Mouse (Mus musculus) forebrain, embryonic 15.5 days (tissue): ENCODE data around the gene Adgrl1. TPM values are rescaled to one million over a fixed set of nuclear protein-coding genes. Genes with fewer than 3 reads are reported as not detected.
"Not testable (repeated sequence)": the region's sequence is repeated elsewhere in the genome, so short reads cannot be mapped to it uniquely, and the experiment has no call there.

Experiments used
- ATAC-seq: fragments of 200-750 bp; cut with Nextera tagmentation; replicated peaks from 2 replicates; pipeline ENCODE4 v1.8.0; 2017; ENCODE audit warnings: mild to moderate bottlenecking, moderate TSS enrichment, moderate library complexity
- H3K27ac ChIP-seq: fragments of 300-500 bp; sonication (generic); replicated peaks from 2 replicates; pipeline ENCODE4 v1.5.1; 2015; ENCODE audit warnings: mild to moderate bottlenecking, inconsistent platforms
- H3K27me3 ChIP-seq: fragments of 300-500 bp; sonication (generic); 2 replicates; pipeline ENCODE4 v1.6.1; 2015; ENCODE audit warnings: inconsistent platforms
- H3K36me3 ChIP-seq: fragments of 300-500 bp; sonication (generic); 2 replicates; pipeline ENCODE4 v1.6.1; 2015; ENCODE audit warnings: mild to moderate bottlenecking, inconsistent platforms
- H3K4me1 ChIP-seq: fragments of 300-500 bp; sonication (generic); 2 replicates; pipeline ENCODE4 v1.6.1; 2015; ENCODE audit warnings: inconsistent platforms
- H3K4me2 ChIP-seq: fragments of 300-500 bp; sonication (generic); replicated peaks from 2 replicates; pipeline ENCODE4 v1.6.1; 2015; ENCODE audit warnings: mild to moderate bottlenecking, inconsistent platforms
- H3K4me3 ChIP-seq: fragments of 300-500 bp; sonication (generic); 2 replicates; pipeline ENCODE4 v1.5.1; 2015; ENCODE audit warnings: mild to moderate bottlenecking, inconsistent platforms
- H3K9ac ChIP-seq: fragments of 300-500 bp; sonication (generic); replicated peaks from 2 replicates; pipeline ENCODE4 v1.6.1; 2015; ENCODE audit warnings: mild to moderate bottlenecking, inconsistent platforms
- H3K9me3 ChIP-seq: fragments of 300-500 bp; sonication (generic); 2 replicates; pipeline ENCODE4 v1.6.1; 2016; ENCODE audit warnings: inconsistent platforms
- WGBS: fragments of 180-500 bp; shearing (Covaris S2); methylation state at CpG from one replicate; pipeline ENCODE4 v1.1.7; 2015; ENCODE audit warnings: mixed read lengths; 5-methylcytosine and 5-hydroxymethylcytosine counted together
- microRNA-seq: library from miRNA; unstranded; fragments of <30 nt; microRNA quantifications from one replicate; pipeline ENCODE4, GENCODE M21; 2016
- polyA plus RNA-seq: library from polyadenylated mRNA; unstranded; fragments of >200 nt; fragmentation: Nextera tagmentation; extraction: Ambion mirVana; gene quantifications from 2 replicates; pipeline ENCODE4 v1.2.1, GENCODE M21; 2015

Gene Adgrl1
- polyA plus RNA-seq, 1 experiment from 2014 or later: 57.0 TPM

- no peaks in the 10 kb centered on the region for H3K27me3 ChIP-seq
- H3K27ac ChIP-seq: no peak overlapping the region
- no peaks in the 10 kb centered on the region for H3K9me3 ChIP-seq
- no peak overlapping the region for H3K4me2 ChIP-seq
- ATAC-seq: no peak
- peaks cover 14% of the 10 kb centered on the region for H3K4me1 ChIP-seq
- no peak overlapping the region for H3K4me3 ChIP-seq
- WGBS: 94% methylated on average over 7 of the region's 7 CpGs
- peaks cover 51% of the 10 kb centered on the region for H3K36me3 ChIP-seq
- no peak overlapping the region for H3K9ac ChIP-seq
These were observed 81.6 kb downstream of the Adgrl1 start for GRCm38 (mm10) chr8:83981533-83981932.

GRCm38 (mm10) chr8:83982449-83982848 is 82.5 kb downstream of the Adgrl1 start:
- Histone ChIP-seq H3K36me3 (peaks cover 60% of the 10 kb centered on the region), H3K27ac (no peak overlapping the region), H3K9me3 (no peaks in the 10 kb centered on the region), H3K4me2 (no peak overlapping the region), H3K4me3 (no peak overlapping the region), H3K4me1 (peaks cover 6% of the 10 kb centered on the region), H3K27me3 (no peaks in the 10 kb centered on the region), H3K9ac (no peak overlapping the region)
- WGBS: 92% methylated on average over 4 of the region's 4 CpGs
- no peak for ATAC-seq

- H3K9me3 ChIP-seq, H3K27ac ChIP-seq, H3K4me2 ChIP-seq, ATAC-seq, H3K4me1 ChIP-seq, H3K9ac ChIP-seq, H3K27me3 ChIP-seq, H3K4me3 ChIP-seq: not testable (repeated sequence)
- peaks cover 68% of the 10 kb centered on the region for H3K36me3 ChIP-seq
- 99% methylated on average over 2 of the region's 2 CpGs for WGBS
These were observed 83.3 kb downstream of the Adgrl1 start for GRCm38 (mm10) chr8:83983222-83983621.

DNA sequence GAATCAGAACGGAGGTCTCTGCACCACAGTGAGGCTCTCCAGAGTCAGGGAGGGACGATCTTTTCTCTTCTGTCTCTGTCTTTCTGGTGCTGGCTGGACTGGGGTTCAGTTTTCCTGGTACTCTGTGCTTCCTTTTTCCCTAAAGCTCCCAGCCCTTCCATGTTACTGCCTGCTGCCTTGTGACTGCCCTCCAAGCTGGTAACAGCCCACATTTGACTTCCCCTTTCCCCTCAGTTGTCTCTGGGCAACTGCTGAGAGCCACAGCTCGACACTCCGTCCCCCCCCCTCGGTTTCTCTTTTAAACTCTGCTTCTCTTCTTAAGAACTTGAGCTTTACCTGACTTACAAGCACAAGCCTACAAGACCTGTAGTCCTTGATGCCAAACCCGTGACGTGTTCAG is 89.3 kb downstream of the Adgrl1 start:
- H3K4me2 ChIP-seq: no peak overlapping the region
- H3K27me3 ChIP-seq: no peaks in the 10 kb centered on the region
- H3K9ac ChIP-seq: no peak overlapping the region
- no peak overlapping the region for H3K27ac ChIP-seq
- H3K4me1 ChIP-seq: no peaks in the 10 kb centered on the region
- 91% methylated on average over 7 of the region's 7 CpGs for WGBS
- H3K36me3 ChIP-seq: peaks cover 73% of the 10 kb centered on the region
- no peak for ATAC-seq
- H3K4me3 ChIP-seq: no peak overlapping the region
- H3K9me3 ChIP-seq: no peaks in the 10 kb centered on the region

GRCm38 (mm10) chr8:83990170-83990569 is 90.3 kb downstream of the Adgrl1 start:
- no peak overlapping the region for H3K27ac ChIP-seq
- H3K4me1 ChIP-seq: no peaks in the 10 kb centered on the region
- H3K9ac ChIP-seq: no peak overlapping the region
- H3K4me3 ChIP-seq: no peak overlapping the region
- H3K9me3 ChIP-seq: no peaks in the 10 kb centered on the region
- no peaks in the 10 kb centered on the region for H3K27me3 ChIP-seq
- H3K4me2 ChIP-seq: no peak overlapping the region
- ATAC-seq: no peak
- peaks cover 72% of the 10 kb centered on the region for H3K36me3 ChIP-seq
- WGBS: 95% methylated on average over 14 of the region's 14 CpGs

Small RNA genes lying within 50 kb of the gene (microRNA-seq; reads per million reads assigned to microRNA genes)
- gene Gm44330 (not detected), gene Gm44450 (not detected)

Other genes starting within 250 kb of the Adgrl1 start
- 161 and 168 TPM in 2 replicates for gene Gipc1, start 247.4 kb upstream of the Adgrl1 start, polyA plus RNA-seq
- 0.82 and 1.2 TPM in 2 replicates for gene Ptger1, start 233.4 kb upstream of the Adgrl1 start, polyA plus RNA-seq
- 29.8 and 33.1 TPM in 2 replicates for gene Pkn1, start 200.9 kb upstream of the Adgrl1 start, polyA plus RNA-seq
- 121 and 124 TPM in 2 replicates for gene Ddx39, start 184.9 kb upstream of the Adgrl1 start, polyA plus RNA-seq
- gene Adgre5, start 158.8 kb upstream of the Adgrl1 start, polyA plus RNA-seq: 8.7 and 8.8 TPM in 2 replicates
- 0.74 and 0.95 TPM in 2 replicates for gene Gm10644, start 55.1 kb downstream of the Adgrl1 start, polyA plus RNA-seq
- gene Asf1b, start 55.4 kb downstream of the Adgrl1 start, polyA plus RNA-seq: 20.7 and 22.2 TPM in 2 replicates
- 169 and 178 TPM in 2 replicates for gene Prkaca, start 72.9 kb downstream of the Adgrl1 start, polyA plus RNA-seq
- 8.5 and 9.5 TPM in 2 replicates for gene Samd1, start 97.6 kb downstream of the Adgrl1 start, polyA plus RNA-seq
- 1.4 TPM in 2 replicates for gene 1700067K01Rik, start 101.4 kb downstream of the Adgrl1 start, polyA plus RNA-seq
- not detected in 2 replicates for gene 2210011C24Rik, start 112.1 kb downstream of the Adgrl1 start, polyA plus RNA-seq
- 0.94 and 2.6 TPM in 2 replicates for gene Palm3, start 121.4 kb downstream of the Adgrl1 start, polyA plus RNA-seq
- gene Il27ra, start 142.5 kb downstream of the Adgrl1 start, polyA plus RNA-seq: 0.41 and 0.68 TPM in 2 replicates
- not detected in 2 replicates for gene Rln3, start 144.9 kb downstream of the Adgrl1 start, polyA plus RNA-seq
- gene Gm10643, start 165.0 kb downstream of the Adgrl1 start, polyA plus RNA-seq: 1.2 and 1.3 TPM in 2 replicates
- 9.1 and 9.5 TPM in 2 replicates for gene Rfx1, start 166.7 kb downstream of the Adgrl1 start, polyA plus RNA-seq
- gene Dcaf15, start 204.7 kb downstream of the Adgrl1 start, polyA plus RNA-seq: 17.8 and 19.3 TPM in 2 replicates
- gene Podnl1, start 225.9 kb downstream of the Adgrl1 start, polyA plus RNA-seq: 0.32 TPM in 2 replicates
- 32.4 and 34.8 TPM in 2 replicates for gene Cc2d1a, start 247.8 kb downstream of the Adgrl1 start, polyA plus RNA-seq
- 2.4 and 2.7 TPM in 2 replicates for gene 4930432K21Rik, start 247.9 kb downstream of the Adgrl1 start, polyA plus RNA-seq